ENCODE assay signal across 8 mouse cellular contexts in genomic region chr4:87367732-87368412, GRCm38 (mm10).
DNase-seq lines count a peak whose midpoint lies in the region; ATAC-seq and TF ChIP-seq lines count a peak whose summit lies in the region.

No protein-coding gene starts in this region.

- intact Hi-C loops in heart, postnatal 14 days (cut with DNase I): loop anchor here (1.0 to 5.0 kb wide), 5 partner anchors 414 to 1174 kb away; partner anchors contain the start of gene Mllt3

- WGBS in forebrain, embryonic 14.5 days: 7% methylated on average over 19 of the region's 19 CpGs
- WGBS in large intestine, adult 2 months: 12% methylated on average over 19 of the region's 19 CpGs
- WGBS in liver, embryonic 16.5 days (ENCODE audit: insufficient replicate concordance): 10% methylated on average over 19 of the region's 19 CpGs
- 11% methylated on average over 19 of the region's 19 CpGs for WGBS in neural tube, embryonic 12.5 days
- 11% methylated on average over 19 of the region's 19 CpGs for WGBS in stomach, postnatal 0 days

- ATAC-seq in cerebellum, adult (ENCODE audit: insufficient number of reproducible peaks, low FRiP score, low TSS enrichment): peak; percentile 84
- peak; percentile 85 for ATAC-seq in forebrain, embryonic 14.5 days
- no peak for ATAC-seq in liver, embryonic 16.5 days (ENCODE audit: low read depth)
- ATAC-seq in neural tube, embryonic 12.5 days (ENCODE audit: low FRiP score, low read depth): peak; percentile 74
- peak; percentile 84 for ATAC-seq in stomach, postnatal 0 days (ENCODE audit: low FRiP score, low TSS enrichment)

- TF ChIP-seq CTCF in stomach, postnatal 0 days (IDR thresholded peaks at IDR 0.05; ENCODE audit: low read depth): peak; percentile 98

- peak overlapping the region; percentile 89 for H3K27ac ChIP-seq in forebrain, embryonic 14.5 days (ENCODE audit: low read depth, low read length)
- no peak overlapping the region for H3K27ac ChIP-seq in liver, embryonic 16.5 days (ENCODE audit: low read length)
- H3K27ac ChIP-seq in neural tube, embryonic 12.5 days: peak overlapping the region; percentile 54
- 0 out of 2 replicates have a peak overlapping the region, but pooled peaks have one; percentile 0 for H3K27ac ChIP-seq in stomach, postnatal 0 days (replicated peaks)

- no peaks in the 10 kb centered on the region for H3K9me3 ChIP-seq in forebrain, embryonic 14.5 days (replicated peaks; ENCODE audit: control insufficient read depth, low read length)
- no peaks in the 10 kb centered on the region for H3K9me3 ChIP-seq in liver, embryonic 16.5 days (replicated peaks; ENCODE audit: control insufficient read depth, low read length)
- no peaks in the 10 kb centered on the region for H3K9me3 ChIP-seq in neural tube, embryonic 12.5 days
- no peaks in the 10 kb centered on the region for H3K9me3 ChIP-seq in stomach, postnatal 0 days (ENCODE audit: control insufficient read depth, low read length)

- H3K4me3 ChIP-seq in forebrain, embryonic 14.5 days (ENCODE audit: low read depth, low read length): peak overlapping the region; percentile 36
- H3K4me3 ChIP-seq in liver, embryonic 16.5 days (ENCODE audit: low read depth, low read length): peak overlapping the region; percentile 41
- H3K4me3 ChIP-seq in neural tube, embryonic 12.5 days: peak overlapping the region; percentile 34
- peak overlapping the region; percentile 32 for H3K4me3 ChIP-seq in stomach, postnatal 0 days (ENCODE audit: low read depth, low read length)

- no peaks in the 10 kb centered on the region for H3K27me3 ChIP-seq in forebrain, embryonic 14.5 days (replicated peaks; ENCODE audit: control insufficient read depth, insufficient read depth, low read length)
- peaks cover 3% of the 10 kb centered on the region for H3K27me3 ChIP-seq in liver, embryonic 16.5 days (ENCODE audit: control insufficient read depth, insufficient read depth, low read depth, low read length)
- no peaks in the 10 kb centered on the region for H3K27me3 ChIP-seq in neural tube, embryonic 12.5 days (replicated peaks)
- H3K27me3 ChIP-seq in stomach, postnatal 0 days (ENCODE audit: control insufficient read depth, insufficient read depth, low read length): no peaks in the 10 kb centered on the region

- H3K4me1 ChIP-seq in forebrain, embryonic 14.5 days (ENCODE audit: control insufficient read depth, insufficient read depth, low read length): peaks cover 20% of the 10 kb centered on the region
- no peaks in the 10 kb centered on the region for H3K4me1 ChIP-seq in liver, embryonic 16.5 days (ENCODE audit: control insufficient read depth, low read depth, low read length)
- H3K4me1 ChIP-seq in neural tube, embryonic 12.5 days: peaks cover 24% of the 10 kb centered on the region
- H3K4me1 ChIP-seq in stomach, postnatal 0 days (replicated peaks; ENCODE audit: control insufficient read depth, insufficient read depth): no peaks in the 10 kb centered on the region; the same call in 1 of the 2 replicates

- H3K9ac ChIP-seq in forebrain, embryonic 14.5 days (ENCODE audit: low read length): peak overlapping the region; percentile 79
- H3K9ac ChIP-seq in liver, embryonic 16.5 days (ENCODE audit: low read depth, low read length): no peak overlapping the region
- H3K9ac ChIP-seq in neural tube, embryonic 12.5 days: peak overlapping the region; percentile 63
- no peak overlapping the region for H3K9ac ChIP-seq in stomach, postnatal 0 days (ENCODE audit: low read length)

- H3K4me2 ChIP-seq in forebrain, embryonic 14.5 days (ENCODE audit: low read length): peak overlapping the region; percentile 72
- H3K4me2 ChIP-seq in liver, embryonic 16.5 days (ENCODE audit: low read depth, low read length): peak overlapping the region; percentile 53
- peak overlapping the region; percentile 66 for H3K4me2 ChIP-seq in neural tube, embryonic 12.5 days (replicated peaks)
- H3K4me2 ChIP-seq in stomach, postnatal 0 days (replicated peaks; ENCODE audit: low read depth): peak overlapping the region; percentile 56

- no peak for TF ChIP-seq EP300 in stomach, postnatal 0 days (optimal IDR thresholded peaks at IDR 0.05)

- peak; percentile 75 for DNase-seq in ES-CJ7 (ENCODE audit: low read depth, low spot score)
- DNase-seq in forebrain, embryonic 14.5 days (ENCODE audit: low spot score): peak; percentile 93
- peak; percentile 78 to 89 for DNase-seq in heart, postnatal 14 days
- peak; percentile 31 for DNase-seq in large intestine, adult 2 months (ENCODE audit: low read depth, low spot score)
- peak; percentile 74 for DNase-seq in stomach, postnatal 0 days (ENCODE audit: low spot score)

- H3K36me3 ChIP-seq in forebrain, embryonic 14.5 days (ENCODE audit: control insufficient read depth, insufficient read depth, low read length): no peaks in the 10 kb centered on the region
- no peaks in the 10 kb centered on the region for H3K36me3 ChIP-seq in liver, embryonic 16.5 days (ENCODE audit: control insufficient read depth, insufficient read depth)
- H3K36me3 ChIP-seq in neural tube, embryonic 12.5 days: no peaks in the 10 kb centered on the region
- H3K36me3 ChIP-seq in stomach, postnatal 0 days (ENCODE audit: control insufficient read depth, insufficient read depth, low read length): no peaks in the 10 kb centered on the region

Comparison
In these comparisons a context has a peak if more than half of its experiments do, and no peak if none do; other contexts are left out.
1. DNase-seq: peak in every context shown above with its lines; median percentile 93 in forebrain, embryonic 14.5 days; 84 in heart, postnatal 14 days; 75 in ES-CJ7; 74 in stomach, postnatal 0 days; 31 in large intestine, adult 2 months.
2. H3K9ac ChIP-seq: peak in forebrain, embryonic 14.5 days (single experiment) and neural tube, embryonic 12.5 days (single experiment); none in liver, embryonic 16.5 days (single experiment) and stomach, postnatal 0 days (single experiment).
3. Peak in every context shown above with its lines, with median percentiles within 50 percentile points of each other: H3K4me2 ChIP-seq and H3K4me3 ChIP-seq.